Mouse (Mus musculus) intestine, embryonic 15.5 days (tissue): Measurements from ENCODE around the gene Mbd3. TPM values are rescaled to one million over a fixed set of nuclear protein-coding genes. Genes with fewer than 3 reads are reported as not detected.

ENCODE experiments used
- ATAC-seq: fragments of 200-750 bp; cut with Nextera tagmentation; 2 replicates; pipeline ENCODE4 v1.8.0; 2017; ENCODE audit warnings: moderate TSS enrichment, moderate library complexity
- H3K27ac ChIP-seq: fragments of 300-500 bp; sonication (generic); 2 replicates; pipeline ENCODE4 v1.5.1; 2015; ENCODE audit warnings: mild to moderate bottlenecking, inconsistent platforms
- H3K27me3 ChIP-seq: fragments of 300-500 bp; sonication (generic); replicated peaks from 2 replicates; pipeline ENCODE4 v1.6.1; 2015; ENCODE audit warnings: inconsistent platforms
- H3K36me3 ChIP-seq: fragments of 300-500 bp; sonication (generic); 2 replicates; pipeline ENCODE4 v1.6.1; 2015; ENCODE audit warnings: inconsistent platforms
- H3K4me1 ChIP-seq: fragments of 300-500 bp; sonication (generic); replicated peaks from 2 replicates; pipeline ENCODE4 v1.6.1; 2015; ENCODE audit warnings: inconsistent platforms
- H3K4me2 ChIP-seq: fragments of 300-500 bp; sonication (generic); replicated peaks from 2 replicates; pipeline ENCODE4 v1.6.1; 2015; ENCODE audit warnings: mild to moderate bottlenecking, inconsistent platforms
- H3K4me3 ChIP-seq: fragments of 300-500 bp; sonication (generic); replicated peaks from 2 replicates; pipeline ENCODE4 v1.5.1; 2015; ENCODE audit warnings: inconsistent platforms
- H3K9ac ChIP-seq: fragments of 300-500 bp; sonication (generic); 2 replicates; pipeline ENCODE4 v1.6.1; 2015; ENCODE audit warnings: inconsistent platforms
- H3K9me3 ChIP-seq: fragments of 300-500 bp; sonication (generic); 2 replicates; pipeline ENCODE4 v1.6.1; 2016; ENCODE audit warnings: inconsistent platforms
- whole genome bisulfite sequencing: fragments of 180-500 bp; shearing (Covaris S2); methylation state at CpG from one replicate; pipeline ENCODE4 v1.1.7; 2015; 5-methylcytosine and 5-hydroxymethylcytosine counted together
- polyA plus RNA-seq: library from polyadenylated mRNA; unstranded; fragments of >200 nt; fragmentation: Nextera tagmentation; extraction: Ambion mirVana; gene quantifications from 2 replicates; pipeline ENCODE4 v1.2.1, GENCODE M21; 2015

Gene Mbd3
- 180 and 201 TPM in 2 replicates for polyA plus RNA-seq

GRCm38 (mm10) chr10:80399191-80399972, at the start of gene Mbd3:
Gene Mbd3, minus strand, starts transcription at chr10:80399550.
- Histone ChIP-seq H3K27me3 (no peaks in the 10 kb centered on the region), H3K9ac (peak within 1 kb of the TSS; percentile 93), H3K9me3 (no peaks in the 10 kb centered on the region), H3K4me3 (peak within 1 kb of the TSS; percentile 74), H3K27ac (peak within 1 kb of the TSS; percentile 99), H3K36me3 (peaks cover 40% of the 10 kb centered on the region), H3K4me1 (peaks cover 24% of the 10 kb centered on the region), H3K4me2 (peak within 1 kb of the TSS; percentile 85)
- peak; percentile 96 for ATAC-seq
- under 1% methylated on average over 74 of the region's 82 CpGs for WGBS

- Histone ChIP-seq H3K9ac (no peak overlapping the region), H3K36me3 (no peaks in the 10 kb centered on the region), H3K4me2 (peak overlapping the region; percentile 34), H3K9me3 (no peaks in the 10 kb centered on the region), H3K27me3 (peaks cover 12% of the 10 kb centered on the region), H3K4me3 (no peak overlapping the region), H3K27ac (no peak overlapping the region), H3K4me1 (peaks cover 16% of the 10 kb centered on the region)
- ATAC-seq, result peak; percentile 88
- WGBS, result 6% methylated on average over 26 of the region's 26 CpGs
Measured at GRCm38 (mm10) chr10:80445898-80446601, 46.7 kb upstream of the Mbd3 start.

GRCm38 (mm10) chr10:80445052-80445451, 45.7 kb upstream of the Mbd3 start:
- Histone ChIP-seq H3K27ac (no peak overlapping the region), H3K9me3 (no peaks in the 10 kb centered on the region), H3K4me1 (peaks cover 10% of the 10 kb centered on the region), H3K36me3 (no peaks in the 10 kb centered on the region), H3K4me2 (no peak overlapping the region), H3K9ac (no peak overlapping the region), H3K4me3 (no peak overlapping the region), H3K27me3 (peaks cover 9% of the 10 kb centered on the region)
- no peak for ATAC-seq
- WGBS, result 61% methylated on average over 1 of the region's 1 CpGs

- no peaks in the 10 kb centered on the region for H3K9me3 ChIP-seq
- no peak overlapping the region for H3K4me2 ChIP-seq
- H3K9ac ChIP-seq, result 0 out of 2 replicates have a peak overlapping the region, but pooled peaks have one; percentile 6
- WGBS, result 43% methylated on average over 5 of the region's 5 CpGs
- H3K36me3 ChIP-seq, result no peaks in the 10 kb centered on the region
- H3K4me3 ChIP-seq, result no peak overlapping the region
- H3K4me1 ChIP-seq, result peaks cover 10% of the 10 kb centered on the region
- H3K27ac ChIP-seq, result no peak overlapping the region
- peaks cover 9% of the 10 kb centered on the region for H3K27me3 ChIP-seq
- ATAC-seq, result no peak
Measured at GRCm38 (mm10) chr10:80444339-80445045, 45.1 kb upstream of the Mbd3 start.

GRCm38 (mm10) chr10:80443575-80444278, 44.4 kb upstream of the Mbd3 start:
- H3K27me3 ChIP-seq, result peaks cover 9% of the 10 kb centered on the region
- 78% methylated on average over 8 of the region's 8 CpGs for WGBS
- H3K36me3 ChIP-seq, result no peaks in the 10 kb centered on the region
- no peak overlapping the region for H3K4me3 ChIP-seq
- no peak overlapping the region for H3K9ac ChIP-seq
- ATAC-seq, result no peak
- peaks cover 10% of the 10 kb centered on the region for H3K4me1 ChIP-seq
- H3K9me3 ChIP-seq, result no peaks in the 10 kb centered on the region
- no peak overlapping the region for H3K27ac ChIP-seq
- H3K4me2 ChIP-seq, result no peak overlapping the region

GRCm38 (mm10) chr10:80442989-80443388, 43.6 kb upstream of the Mbd3 start:
- peaks cover 10% of the 10 kb centered on the region for H3K4me1 ChIP-seq
- no peak overlapping the region for H3K4me2 ChIP-seq
- no peak overlapping the region for H3K4me3 ChIP-seq
- H3K9me3 ChIP-seq, result no peaks in the 10 kb centered on the region
- WGBS, result 49% methylated on average over 2 of the region's 2 CpGs
- H3K27me3 ChIP-seq, result peaks cover 7% of the 10 kb centered on the region
- H3K9ac ChIP-seq, result no peak overlapping the region
- no peak overlapping the region for H3K27ac ChIP-seq
- H3K36me3 ChIP-seq, result no peaks in the 10 kb centered on the region
- ATAC-seq, result no peak

GRCm38 (mm10) chr10:80441598-80441997, 42.2 kb upstream of the Mbd3 start:
- no peak overlapping the region for H3K9ac ChIP-seq
- no peaks in the 10 kb centered on the region for H3K9me3 ChIP-seq
- no peak overlapping the region for H3K4me2 ChIP-seq
- no peak overlapping the region for H3K27ac ChIP-seq
- no peaks in the 10 kb centered on the region for H3K36me3 ChIP-seq
- no peak overlapping the region for H3K4me3 ChIP-seq
- ATAC-seq, result no peak
- no peaks in the 10 kb centered on the region for H3K27me3 ChIP-seq
- peaks cover 12% of the 10 kb centered on the region for H3K4me1 ChIP-seq
- WGBS, result 62% methylated on average over 8 of the region's 8 CpGs

- Histone ChIP-seq H3K27me3 (no peaks in the 10 kb centered on the region), H3K27ac (no peak overlapping the region), H3K4me3 (no peak overlapping the region), H3K9ac (no peak overlapping the region), H3K9me3 (no peaks in the 10 kb centered on the region), H3K4me2 (no peak overlapping the region), H3K4me1 (peaks cover 20% of the 10 kb centered on the region), H3K36me3 (no peaks in the 10 kb centered on the region)
- ATAC-seq, result no peak
Measured at GRCm38 (mm10) chr10:80440031-80440430, 40.7 kb upstream of the Mbd3 start.

GRCm38 (mm10) chr10:80437973-80438372, 38.6 kb upstream of the Mbd3 start:
- 44% methylated on average over 4 of the region's 4 CpGs for WGBS
- Histone ChIP-seq H3K36me3 (no peaks in the 10 kb centered on the region), H3K4me3 (no peak overlapping the region), H3K9me3 (no peaks in the 10 kb centered on the region), H3K4me2 (no peak overlapping the region), H3K4me1 (peaks cover 14% of the 10 kb centered on the region), H3K9ac (no peak overlapping the region), H3K27ac (no peak overlapping the region), H3K27me3 (no peaks in the 10 kb centered on the region)
- ATAC-seq, result no peak

GRCm38 (mm10) chr10:80436276-80436675, 36.9 kb upstream of the Mbd3 start:
- peaks cover 21% of the 10 kb centered on the region for H3K4me1 ChIP-seq
- H3K36me3 ChIP-seq, result no peaks in the 10 kb centered on the region
- H3K27me3 ChIP-seq, result no peaks in the 10 kb centered on the region
- H3K9me3 ChIP-seq, result no peaks in the 10 kb centered on the region
- no peak overlapping the region for H3K9ac ChIP-seq
- H3K27ac ChIP-seq, result peak overlapping the region; percentile 80
- peak overlapping the region; percentile 41 for H3K4me2 ChIP-seq
- ATAC-seq, result peak; percentile 18
- no peak overlapping the region for H3K4me3 ChIP-seq
- WGBS, result 9% methylated on average over 9 of the region's 9 CpGs

GRCm38 (mm10) chr10:80435764-80436163, 36.4 kb upstream of the Mbd3 start:
- Histone ChIP-seq H3K9ac (0 out of 2 replicates have a peak overlapping the region, but pooled peaks have one; percentile 14), H3K4me2 (peak overlapping the region; percentile 41), H3K27ac (peak overlapping the region; percentile 80), H3K9me3 (no peaks in the 10 kb centered on the region), H3K27me3 (no peaks in the 10 kb centered on the region), H3K4me1 (peaks cover 25% of the 10 kb centered on the region), H3K36me3 (no peaks in the 10 kb centered on the region), H3K4me3 (no peak overlapping the region)
- 44% methylated on average over 7 of the region's 7 CpGs for WGBS
- ATAC-seq, result peak; percentile 32

GRCm38 (mm10) chr10:80434823-80435222, 35.5 kb upstream of the Mbd3 start:
- WGBS, result 78% methylated on average over 3 of the region's 3 CpGs
- no peaks in the 10 kb centered on the region for H3K27me3 ChIP-seq
- H3K4me2 ChIP-seq, result no peak overlapping the region
- peak overlapping the region; percentile 20; the same call in 1 of the 2 replicates for H3K27ac ChIP-seq
- H3K4me3 ChIP-seq, result no peak overlapping the region
- no peak overlapping the region for H3K9ac ChIP-seq
- H3K4me1 ChIP-seq, result peaks cover 26% of the 10 kb centered on the region
- no peak for ATAC-seq
- peaks cover 7% of the 10 kb centered on the region; the same call in 1 of the 2 replicates for H3K36me3 ChIP-seq
- H3K9me3 ChIP-seq, result no peaks in the 10 kb centered on the region
